ENCODE assay signal across 1 mouse cellular context in genomic region chr7:83884021-83884658, GRCm38 (mm10).
A peak's percentile ranks its signal among the peaks of the same experiment; 100 is the strongest.
TF ChIP-seq lines count a peak whose summit lies in the region.

Tlnrd1 (minus strand) TSS chr7:83884305.
Mesd (plus strand) TSS chr7:83884466.

TF ChIP-seq in CH12.LX, 34 proteins besides CTCF, POLR2A, EP300 and RAD21 (continued from another document):
- TF ChIP-seq TBP (conservative IDR thresholded peaks at IDR 0.05; ENCODE audit: low read depth, low read length): peak; percentile 67; the same call in 1 of the 2 replicates
- peak; percentile 53; the same call in 1 of the 2 replicates for TF ChIP-seq ZMIZ1 (IDR thresholded peaks at IDR 0.05; ENCODE audit: low read depth, low read length)
- no peak for TF ChIP-seq JUN (IDR thresholded peaks at IDR 0.05; ENCODE audit: insufficient read depth, low read depth, low read length)
- TF ChIP-seq JUND (conservative IDR thresholded peaks at IDR 0.05; ENCODE audit: low read depth, low read length): no peak
- TF ChIP-seq E2F4 (IDR thresholded peaks at IDR 0.05; ENCODE audit: insufficient replicate concordance, low read depth, low read length): no peak
- TF ChIP-seq KAT2A (IDR thresholded peaks at IDR 0.05; ENCODE audit: insufficient replicate concordance, low read length): no peak
- TF ChIP-seq RCOR1 (conservative IDR thresholded peaks at IDR 0.05; ENCODE audit: low read depth, low read length): no peak
- TF ChIP-seq USF1 (IDR thresholded peaks at IDR 0.05; ENCODE audit: low read depth, low read length): no peak
- 0 out of 2 replicates have a peak, but pooled peaks have one; percentile 23 for TF ChIP-seq MEF2A (IDR thresholded peaks at IDR 0.05; ENCODE audit: borderline replicate concordance, low read depth, low read length)
- TF ChIP-seq ZKSCAN1 (IDR thresholded peaks at IDR 0.05; ENCODE audit: borderline replicate concordance, low read depth, low read length): no peak
- TF ChIP-seq MAZ (IDR thresholded peaks at IDR 0.05; ENCODE audit: low read depth, low read length): peak; percentile 88
- TF ChIP-seq USF2 (conservative IDR thresholded peaks at IDR 0.05; ENCODE audit: low read depth, low read length): no peak
- peak; percentile 68 for TF ChIP-seq NELFE (IDR thresholded peaks at IDR 0.05; ENCODE audit: low read depth, low read length)
- TF ChIP-seq MAFK (IDR thresholded peaks at IDR 0.05; ENCODE audit: insufficient replicate concordance, low read length): no peak
- TF ChIP-seq GABPA (IDR thresholded peaks at IDR 0.05; ENCODE audit: insufficient replicate concordance, low read depth, low read length): no peak
- peak; percentile 89 for TF ChIP-seq MXI1 (IDR thresholded peaks at IDR 0.05; ENCODE audit: low read depth, low read length)
- peak; percentile 43 for TF ChIP-seq HCFC1 (IDR thresholded peaks at IDR 0.05; ENCODE audit: low read depth, low read length)
- peak; percentile 37; the same call in 1 of the 2 replicates for TF ChIP-seq MAX (IDR thresholded peaks at IDR 0.05; ENCODE audit: low read length)
- TF ChIP-seq UBTF (IDR thresholded peaks at IDR 0.05; ENCODE audit: low read depth, low read length): peak; percentile 36; the same call in 1 of the 2 replicates
- 0 out of 2 replicates have a peak, but pooled peaks have one; percentile 11 for TF ChIP-seq MYC (IDR thresholded peaks at IDR 0.05; ENCODE audit: low read depth, low read length)
- TF ChIP-seq SIN3A (IDR thresholded peaks at IDR 0.05; ENCODE audit: low read length): peak; percentile 61
- no peak for TF ChIP-seq CHD1 (IDR thresholded peaks at IDR 0.05; ENCODE audit: low read depth, low read length)
- TF ChIP-seq ELF1 (IDR thresholded peaks at IDR 0.05; ENCODE audit: low read depth, low read length): peak; percentile 89
- TF ChIP-seq ETS1 (conservative IDR thresholded peaks at IDR 0.05; ENCODE audit: low read depth, low read length): peak; percentile 79
